Mouse (Mus musculus): ENCODE measurements around the gene Ptcra.

Ptcra gene

DNA sequence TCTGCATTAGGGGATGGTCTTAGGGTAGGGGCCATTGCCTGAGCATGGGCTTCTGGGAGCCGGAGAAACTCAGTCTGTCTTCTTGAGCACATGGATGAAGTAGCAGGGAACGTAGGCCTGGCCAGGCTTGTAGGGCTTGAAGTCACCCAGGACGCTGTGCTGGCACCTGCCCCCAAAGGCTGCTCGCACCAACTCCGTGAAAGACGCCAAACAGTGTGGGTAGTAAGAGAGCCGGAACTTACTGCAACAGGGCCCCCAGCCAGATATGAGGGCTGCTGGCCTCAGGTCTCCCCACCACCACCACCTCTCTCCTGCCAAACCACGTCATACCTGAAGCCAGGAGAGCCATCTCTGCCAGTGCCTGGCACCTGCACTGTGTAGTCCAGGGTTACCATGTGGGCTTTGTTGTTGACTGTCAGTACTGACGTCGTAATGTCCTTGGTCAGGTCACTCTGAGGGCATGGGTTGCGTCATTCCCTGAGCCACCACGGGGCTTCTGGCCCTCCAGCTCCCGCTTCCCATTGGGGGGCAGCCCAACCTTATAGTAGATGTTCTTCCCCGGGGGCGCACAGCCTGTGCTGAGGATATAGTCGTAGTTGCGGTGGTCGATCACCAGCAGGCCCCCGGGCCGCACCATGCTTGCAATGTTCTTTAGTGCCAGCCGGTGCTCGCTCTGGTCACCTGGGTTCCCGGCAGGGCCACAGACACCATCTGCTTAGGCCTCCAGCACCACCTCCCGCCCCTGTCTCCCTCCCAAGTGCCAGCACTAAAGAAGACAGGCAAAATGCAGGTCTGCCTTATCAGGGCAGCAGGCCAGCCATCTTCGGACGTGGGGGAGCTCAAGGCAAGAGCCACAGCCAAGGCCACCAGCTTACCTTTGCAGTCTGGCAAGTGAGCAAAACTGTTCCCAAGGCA is 37.5 kb downstream of the Ptcra start:
- in situ Hi-C loops (cut with MboI) = no loop called here

DNA sequence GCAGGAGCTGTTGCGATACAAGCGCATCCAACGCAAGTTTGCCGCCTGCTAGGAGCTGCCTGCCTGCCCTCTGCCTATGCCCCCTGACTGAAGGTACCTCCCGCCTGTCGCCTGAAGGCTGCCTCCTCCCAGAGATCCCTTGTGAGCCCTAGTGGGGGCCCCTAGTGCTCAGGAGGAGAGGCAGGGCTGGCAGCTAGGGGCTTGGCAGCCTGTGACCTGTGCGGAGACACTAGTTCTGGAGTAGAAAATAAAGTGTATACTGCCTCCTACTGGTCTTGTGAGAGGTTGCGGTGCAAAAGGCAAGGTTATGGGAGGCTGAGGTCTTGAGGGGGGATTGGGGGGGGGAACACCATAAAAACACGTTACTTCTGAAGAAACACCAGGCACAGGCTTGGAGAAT is 38.2 kb downstream of the Ptcra start:
- in situ Hi-C loops (cut with MboI) = no loop called here

DNA sequence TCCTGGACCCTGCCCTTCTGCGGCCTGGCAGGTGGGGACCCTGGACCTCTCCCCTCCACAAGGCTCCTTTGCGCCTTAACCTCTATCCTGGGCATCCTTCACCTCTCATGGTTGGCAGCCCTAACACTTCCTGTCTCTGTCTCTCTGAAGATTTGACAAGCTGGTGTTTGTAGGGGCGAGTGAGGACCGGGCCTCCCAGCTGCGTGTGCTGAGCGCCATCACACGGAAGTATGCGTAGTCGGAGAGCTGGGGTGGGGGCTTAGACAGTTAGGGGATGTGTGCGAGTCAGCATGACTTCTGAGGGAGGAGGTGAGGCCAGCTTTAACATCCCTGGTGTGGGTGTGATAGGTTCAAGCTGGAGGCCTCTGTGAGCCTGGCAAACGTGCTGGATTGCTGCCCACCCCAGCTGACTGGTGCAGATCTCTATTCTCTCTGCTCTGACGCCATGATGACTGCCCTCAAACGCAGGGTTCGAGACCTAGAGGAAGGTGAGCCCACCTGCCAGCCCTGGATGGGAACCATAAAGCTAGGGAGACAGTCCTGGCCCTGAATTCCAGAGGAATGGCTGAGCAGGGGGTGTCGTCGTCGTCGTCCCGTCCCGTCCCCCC is 38.9 kb downstream of the Ptcra start:
- in situ Hi-C loops (cut with MboI) = no loop called here

DNA sequence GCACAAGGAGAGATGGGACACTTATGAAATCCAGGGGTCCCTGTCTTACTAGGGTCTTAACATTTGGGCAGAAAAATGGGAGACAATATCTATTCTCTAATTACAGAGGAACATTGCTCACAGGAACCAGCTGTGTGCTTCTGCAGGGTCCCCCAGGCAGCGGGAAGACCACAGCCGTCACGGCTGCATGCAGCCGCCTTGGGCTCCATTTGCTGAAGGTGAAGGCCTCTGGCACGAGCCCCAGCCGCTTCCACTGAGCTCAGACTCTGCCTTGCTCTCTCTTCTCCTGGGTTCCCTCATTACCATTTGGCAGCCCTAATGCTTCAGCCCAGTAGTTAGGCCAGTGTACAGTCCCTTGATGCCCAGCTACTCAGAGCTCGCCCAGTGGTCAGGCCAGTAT is 42.4 kb downstream of the Ptcra start:
- in situ Hi-C loops (cut with MboI) = no loop called here

DNA sequence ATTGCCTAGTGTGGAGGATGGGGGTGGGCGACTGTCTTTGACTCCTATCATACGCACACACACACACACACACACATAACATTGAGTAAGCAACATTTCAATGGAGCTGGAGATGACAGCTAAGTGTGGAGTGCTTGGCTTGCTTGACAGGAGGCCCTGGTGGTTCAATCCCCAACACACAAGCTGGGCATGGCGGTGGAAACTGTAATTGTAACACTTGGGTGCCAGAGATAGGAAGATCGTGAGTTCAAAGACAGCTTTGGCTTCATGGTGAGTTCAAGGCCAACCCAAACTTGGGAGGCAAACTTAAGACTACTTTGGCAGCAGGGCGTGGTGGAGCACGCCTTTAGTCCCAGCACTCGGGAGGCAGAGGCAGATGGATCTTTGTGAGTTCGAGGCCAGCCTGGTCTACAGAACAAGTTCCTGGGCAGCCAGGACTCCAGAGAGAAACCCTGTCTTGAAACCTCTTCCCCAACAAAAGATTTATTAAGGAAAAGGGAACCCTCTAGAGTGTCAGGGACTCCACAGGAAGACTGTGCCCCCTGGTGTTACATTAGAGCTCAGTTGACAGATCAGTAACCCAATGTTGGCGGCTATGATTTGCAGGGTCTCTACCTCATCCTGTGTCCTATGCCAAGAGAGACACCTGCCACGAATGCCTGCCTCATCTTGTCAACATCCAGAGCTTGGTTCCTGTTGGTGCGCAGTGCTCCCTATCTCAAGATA is 48.6 kb downstream of the Ptcra start:
- in situ Hi-C loops (cut with MboI) = no loop called here

DNA sequence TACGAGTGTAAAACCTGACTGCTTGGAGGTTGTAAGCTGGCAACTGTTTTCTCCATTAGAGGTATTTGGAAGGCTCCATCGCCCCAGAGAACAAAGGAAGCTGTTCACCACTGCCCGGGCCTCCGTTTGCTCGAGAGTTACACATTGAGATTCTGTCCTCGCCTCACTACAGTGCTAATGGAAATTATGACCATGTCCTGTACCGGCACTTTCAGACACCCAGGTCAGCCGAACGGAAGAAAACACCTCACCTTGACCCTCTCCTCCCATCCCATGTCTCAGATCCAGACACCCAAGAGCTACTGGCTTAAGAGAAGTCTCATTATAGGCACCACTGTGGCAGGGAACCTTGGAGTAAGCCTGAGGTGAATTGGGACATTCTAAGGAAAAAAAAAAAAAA is 49.7 kb downstream of the Ptcra start:
- in situ Hi-C loops (cut with MboI) = no loop called here

DNA sequence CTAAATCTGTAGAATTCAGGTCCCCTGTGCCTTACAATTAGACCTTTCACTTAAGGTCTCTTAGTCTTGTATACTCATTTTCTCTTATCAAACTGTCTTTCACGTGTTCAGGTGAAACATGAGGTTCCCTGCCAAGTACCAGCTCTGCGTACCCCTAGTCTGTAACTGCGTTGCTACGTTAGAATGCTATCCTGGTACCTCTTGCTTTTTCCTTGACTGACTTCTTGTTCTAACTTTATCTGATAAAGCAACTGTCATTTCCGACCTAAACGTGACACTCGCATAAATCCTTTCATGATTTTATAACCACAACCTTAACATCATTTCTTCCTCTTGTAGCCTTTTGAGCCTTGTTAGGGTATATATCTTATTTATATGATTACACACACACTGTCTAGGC is 51.1 kb downstream of the Ptcra start:
- in situ Hi-C loops (cut with MboI) = no loop called here

DNA sequence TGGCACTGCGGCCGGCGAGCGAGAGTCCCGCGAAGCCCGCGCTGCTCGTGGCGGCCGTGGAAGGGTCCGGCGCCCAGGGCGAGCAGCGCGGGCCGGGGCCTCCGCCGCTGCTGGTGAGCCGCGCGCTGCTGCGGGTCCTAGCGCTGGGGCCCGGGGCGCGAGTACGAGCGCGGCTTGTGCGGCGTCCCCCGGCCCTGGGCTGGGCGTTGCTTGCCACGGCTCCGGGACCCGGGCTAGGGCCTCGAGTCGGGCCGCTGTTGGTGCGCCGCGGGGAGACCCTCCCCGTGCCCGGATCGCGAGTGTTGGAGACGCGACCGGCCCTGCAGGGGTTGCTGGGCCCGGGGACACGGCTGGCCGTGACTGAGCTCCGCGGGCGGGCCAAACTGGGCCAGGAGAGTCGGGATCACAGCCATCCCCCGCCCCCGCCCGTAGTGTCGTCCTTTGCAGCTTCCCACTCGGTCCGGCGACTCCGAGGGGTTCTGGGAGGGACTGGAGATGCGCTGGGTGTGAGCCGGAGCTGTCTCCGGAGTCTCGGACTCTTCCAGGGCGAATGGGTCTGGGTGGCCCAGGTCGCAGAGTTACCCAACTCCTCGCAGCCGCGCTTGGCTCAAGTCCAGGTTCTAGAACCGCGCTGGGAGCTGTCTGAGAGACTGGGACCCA is 51.8 kb downstream of the Ptcra start:
- in situ Hi-C loops (cut with MboI) = no loop called here

DNA sequence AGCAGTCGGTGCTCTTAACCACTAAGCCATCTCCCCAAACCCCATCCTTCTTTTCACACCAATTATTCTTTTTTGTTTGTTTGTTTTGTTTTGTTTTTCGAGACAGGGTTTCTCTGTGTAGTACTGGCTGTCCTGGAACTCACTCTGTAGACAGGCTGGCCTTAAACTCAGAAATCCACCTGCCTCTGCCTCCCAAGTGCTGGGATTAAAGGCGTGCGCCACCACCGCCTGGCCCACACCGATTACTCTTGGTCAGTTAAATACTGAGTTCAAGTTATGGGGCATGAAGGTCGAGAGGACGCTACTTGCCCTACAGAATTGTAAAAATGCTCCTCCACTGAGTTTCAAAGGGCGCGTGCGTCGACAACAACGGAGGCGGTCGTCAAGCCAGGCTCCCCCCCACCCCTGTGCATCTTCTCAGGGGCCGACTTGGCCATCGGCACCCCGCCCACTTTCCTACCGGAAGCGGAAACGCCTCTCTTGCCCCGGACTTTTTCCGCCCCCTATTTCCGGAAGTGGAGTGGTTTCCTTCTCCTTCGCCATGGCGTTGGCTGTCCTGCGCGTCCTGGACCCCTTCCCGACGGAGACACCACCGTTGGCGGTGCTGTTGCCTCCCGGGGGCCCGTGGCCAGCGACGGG is 52.4 kb downstream of the Ptcra start, which contains the start of gene Pex6:
Gene Pex6 (plus strand): TSS at position 505 of the 639 bp plus-strand sequence.
- in situ Hi-C loops (cut with MboI) = no loop called here

DNA sequence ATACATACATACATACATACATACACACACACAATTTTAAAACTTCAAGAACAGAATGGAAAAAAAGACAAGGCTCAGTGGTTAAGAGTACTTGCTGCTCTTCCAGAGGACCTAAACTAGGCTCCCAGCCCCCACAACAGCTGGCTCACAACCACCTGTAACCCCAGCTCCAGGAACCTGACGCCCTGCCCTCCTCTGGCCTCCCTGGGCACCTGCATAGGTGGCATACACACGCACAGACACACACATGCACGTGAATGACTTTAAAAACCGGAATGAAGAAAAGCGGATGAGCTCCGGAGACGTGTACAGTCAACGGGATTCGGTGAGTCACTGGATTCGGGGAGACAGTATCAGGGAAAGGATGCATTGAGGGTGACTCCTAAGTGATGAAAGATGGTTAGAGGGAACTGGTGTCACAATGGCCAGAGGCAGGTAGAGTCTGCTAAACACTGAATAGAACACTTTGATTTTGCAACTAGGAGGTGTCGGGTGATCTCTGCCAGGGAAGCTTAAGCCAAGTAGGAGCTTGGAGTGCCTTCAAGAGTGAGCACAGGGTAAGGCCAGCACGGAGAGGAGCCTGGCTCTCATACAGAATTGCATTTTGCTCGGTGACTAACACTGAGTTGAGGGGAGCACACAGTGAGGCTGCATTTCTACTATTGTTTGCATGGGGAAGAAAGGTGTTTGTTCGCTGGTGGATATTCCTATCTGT is 57.0 kb downstream of the Ptcra start:
- in situ Hi-C loops (cut with MboI) = no loop called here
